Mouse (Mus musculus): ENCODE measurements at regions not wholly inside any gene's neighbourhood (a gene's known extent, or its start where the extent isn't known, plus 50 kb on each side); places are given as distances from the start of the nearest gene placed in this dataset.

GRCm38 (mm10) chr14:95661416-95661815 lies 219.6 kb upstream of the 4921530L21Rik start:
- H3K4me3 ChIP-seq (ENCODE audit: low read depth, low read length), result no peak overlapping the region
- WGBS, result 95% methylated on average over 3 of the region's 3 CpGs
- no peaks in the 10 kb centered on the region for H3K36me3 ChIP-seq (ENCODE audit: control insufficient read depth, insufficient read depth, low read length)
- H3K9me3 ChIP-seq (replicated peaks; ENCODE audit: control insufficient read depth, low read length, poor library complexity, severe bottlenecking), result no peaks in the 10 kb centered on the region
- no peaks in the 10 kb centered on the region for H3K27me3 ChIP-seq (ENCODE audit: control insufficient read depth, insufficient read depth, low read depth, low read length)
- no peaks in the 10 kb centered on the region for H3K4me1 ChIP-seq (ENCODE audit: control insufficient read depth, insufficient read depth, low read length)
- no peak overlapping the region for H3K27ac ChIP-seq (ENCODE audit: low read length)
- no peak overlapping the region for H3K9ac ChIP-seq (ENCODE audit: low read depth, low read length)
- ATAC-seq, result no peak
- no peak overlapping the region for H3K4me2 ChIP-seq (ENCODE audit: low read length)

GRCm38 (mm10) chr14:95687448-95687847 lies 193.6 kb upstream of the 4921530L21Rik start:
- H3K27ac ChIP-seq (ENCODE audit: low read length), result no peak overlapping the region
- no peaks in the 10 kb centered on the region for H3K4me1 ChIP-seq (ENCODE audit: control insufficient read depth, insufficient read depth, low read length)
- no peaks in the 10 kb centered on the region for H3K27me3 ChIP-seq (ENCODE audit: control insufficient read depth, insufficient read depth, low read depth, low read length)
- H3K36me3 ChIP-seq (ENCODE audit: control insufficient read depth, insufficient read depth, low read length), result no peaks in the 10 kb centered on the region
- no peaks in the 10 kb centered on the region for H3K9me3 ChIP-seq (replicated peaks; ENCODE audit: control insufficient read depth, low read length, poor library complexity, severe bottlenecking)
- no peak overlapping the region for H3K4me3 ChIP-seq (ENCODE audit: low read depth, low read length)
- 67% methylated on average over 1 of the region's 1 CpGs for WGBS
- H3K4me2 ChIP-seq (ENCODE audit: low read length), result no peak overlapping the region
- H3K9ac ChIP-seq (ENCODE audit: low read depth, low read length), result no peak overlapping the region
- ATAC-seq, result no peak

DNA sequence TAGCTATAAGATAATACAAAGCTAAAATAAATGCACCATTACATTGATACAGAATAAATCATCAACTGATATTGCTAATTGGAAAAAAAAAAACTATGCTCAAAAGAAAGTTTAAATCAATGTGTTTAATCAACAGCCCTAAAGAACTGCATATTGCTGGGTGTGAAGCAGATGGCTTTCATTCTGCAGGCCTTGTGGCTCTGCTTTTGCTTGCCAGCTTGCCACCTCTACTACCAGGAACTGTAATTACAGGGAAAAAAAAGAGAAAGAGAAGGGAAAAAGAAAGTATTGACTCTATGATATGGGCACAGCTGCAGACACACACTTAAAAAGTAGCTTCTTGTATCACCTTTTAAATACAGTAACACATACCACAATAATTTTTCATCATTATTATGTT lies 192.4 kb upstream of the 4921530L21Rik start:
- no peaks in the 10 kb centered on the region for H3K4me1 ChIP-seq (ENCODE audit: control insufficient read depth, insufficient read depth, low read length)
- H3K4me3 ChIP-seq (ENCODE audit: low read depth, low read length), result no peak overlapping the region
- H3K9ac ChIP-seq (ENCODE audit: low read depth, low read length), result no peak overlapping the region
- H3K27ac ChIP-seq (ENCODE audit: low read length), result no peak overlapping the region
- H3K9me3 ChIP-seq (replicated peaks; ENCODE audit: control insufficient read depth, low read length, poor library complexity, severe bottlenecking), result no peaks in the 10 kb centered on the region
- no peaks in the 10 kb centered on the region for H3K36me3 ChIP-seq (ENCODE audit: control insufficient read depth, insufficient read depth, low read length)
- H3K4me2 ChIP-seq (ENCODE audit: low read length), result no peak overlapping the region
- ATAC-seq, result no peak
- no peaks in the 10 kb centered on the region for H3K27me3 ChIP-seq (ENCODE audit: control insufficient read depth, insufficient read depth, low read depth, low read length)

GRCm38 (mm10) chr14:95726082-95726481 lies 155.0 kb upstream of the 4921530L21Rik start:
- Histone ChIP-seq H3K27me3 (ENCODE audit: control insufficient read depth, insufficient read depth, low read depth, low read length) (no peaks in the 10 kb centered on the region), H3K9ac (ENCODE audit: low read depth, low read length) (no peak overlapping the region), H3K27ac (ENCODE audit: low read length) (no peak overlapping the region), H3K9me3 (replicated peaks; ENCODE audit: control insufficient read depth, low read length, poor library complexity, severe bottlenecking) (no peaks in the 10 kb centered on the region), H3K4me3 (ENCODE audit: low read depth, low read length) (no peak overlapping the region), H3K4me1 (ENCODE audit: control insufficient read depth, insufficient read depth, low read length) (no peaks in the 10 kb centered on the region), H3K36me3 (ENCODE audit: control insufficient read depth, insufficient read depth, low read length) (no peaks in the 10 kb centered on the region), H3K4me2 (ENCODE audit: low read length) (no peak overlapping the region)
- ATAC-seq, result no peak

- Histone ChIP-seq H3K27me3 (ENCODE audit: control insufficient read depth, insufficient read depth, low read depth, low read length) (no peaks in the 10 kb centered on the region), H3K4me2 (ENCODE audit: low read length) (no peak overlapping the region), H3K4me3 (ENCODE audit: low read depth, low read length) (no peak overlapping the region), H3K27ac (ENCODE audit: low read length) (no peak overlapping the region), H3K36me3 (ENCODE audit: control insufficient read depth, insufficient read depth, low read length) (no peaks in the 10 kb centered on the region), H3K9ac (ENCODE audit: low read depth, low read length) (no peak overlapping the region), H3K4me1 (ENCODE audit: control insufficient read depth, insufficient read depth, low read length) (peaks cover 2% of the 10 kb centered on the region; the same call in 1 of the 2 replicates), H3K9me3 (replicated peaks; ENCODE audit: control insufficient read depth, low read length, poor library complexity, severe bottlenecking) (no peaks in the 10 kb centered on the region)
- WGBS, result 45% methylated on average over 2 of the region's 2 CpGs
- no peak; the same call in 1 of the 2 replicates for ATAC-seq
Observed at GRCm38 (mm10) chr14:95775737-95776136, 105.3 kb upstream of the 4921530L21Rik start.

- Histone ChIP-seq H3K4me3 (ENCODE audit: low read depth, low read length) (no peak overlapping the region), H3K36me3 (ENCODE audit: control insufficient read depth, insufficient read depth, low read length) (no peaks in the 10 kb centered on the region), H3K4me2 (ENCODE audit: low read length) (no peak overlapping the region), H3K27ac (ENCODE audit: low read length) (no peak overlapping the region), H3K9me3 (replicated peaks; ENCODE audit: control insufficient read depth, low read length, poor library complexity, severe bottlenecking) (no peaks in the 10 kb centered on the region), H3K27me3 (ENCODE audit: control insufficient read depth, insufficient read depth, low read depth, low read length) (no peaks in the 10 kb centered on the region), H3K9ac (ENCODE audit: low read depth, low read length) (no peak overlapping the region), H3K4me1 (ENCODE audit: control insufficient read depth, insufficient read depth, low read length) (peaks cover 2% of the 10 kb centered on the region; the same call in 1 of the 2 replicates)
- no peak for ATAC-seq
Observed at GRCm38 (mm10) chr14:95777439-95777838, 103.6 kb upstream of the 4921530L21Rik start.

Measured in midbrain, embryonic 16.5 days (tissue).